Mouse (Mus musculus) hindbrain, embryonic 10.5 days (tissue): ENCODE data around the gene Il22ra1. TPM values are rescaled to one million over a fixed set of nuclear protein-coding genes. Genes with fewer than 3 reads are reported as not detected.
A peak's percentile ranks its signal among the peaks of the same experiment; 100 is the strongest.

ENCODE experiments used
- DNase-seq: peaks from one replicate; pipeline ENCODE4 v3.0.0-alpha.2; 2017; ENCODE audit warnings: low spot score
- H3K27ac ChIP-seq: fragments of 300-500 bp; sonication (generic); 2 replicates; pipeline ENCODE4 v1.5.1; 2016; ENCODE audit warnings: mild to moderate bottlenecking, moderate library complexity
- H3K27me3 ChIP-seq: fragments of 300-500 bp; sonication (generic); 2 replicates; pipeline ENCODE4 v1.6.1; 2016; ENCODE audit warnings: mild to moderate bottlenecking; ENCODE audit not compliant: poor library complexity, insufficient read depth, severe bottlenecking
- H3K36me3 ChIP-seq: fragments of 300-500 bp; sonication (generic); 2 replicates; pipeline ENCODE4 v1.6.1; 2016; ENCODE audit warnings: mild to moderate bottlenecking, moderate library complexity
- H3K4me1 ChIP-seq: fragments of 300-500 bp; sonication (generic); replicated peaks from 2 replicates; pipeline ENCODE4 v1.6.1; 2016; ENCODE audit warnings: mild to moderate bottlenecking
- H3K4me3 ChIP-seq: fragments of 300-500 bp; sonication (generic); 2 replicates; pipeline ENCODE4 v1.5.1; 2016; ENCODE audit warnings: mild to moderate bottlenecking, moderate library complexity
- H3K9me3 ChIP-seq: fragments of 300-500 bp; sonication (generic); 2 replicates; pipeline ENCODE4 v1.6.1; 2016; ENCODE audit warnings: mild to moderate bottlenecking, moderate library complexity
- WGBS: fragments of 180-500 bp; shearing (Covaris S2); methylation state at CpG from one replicate; pipeline ENCODE4 v1.1.7; 2016; 5-methylcytosine and 5-hydroxymethylcytosine counted together
- polyA plus RNA-seq: library from polyadenylated mRNA; unstranded; fragments of >200 nt; fragmentation: Nextera tagmentation; extraction: Ambion mirVana; gene quantifications from 2 replicates; pipeline ENCODE4 v1.2.1, GENCODE M21; 2016

Gene Il22ra1
- polyA plus RNA-seq, 1 experiment from 2014 or later = not detected

GRCm38 (mm10) chr4:135739148-135739547 is 11.2 kb downstream of the Il22ra1 start:
- H3K27me3 ChIP-seq = no peaks in the 10 kb centered on the region
- 77% methylated on average over 7 of the region's 7 CpGs for WGBS
- H3K4me1 ChIP-seq = peaks cover 20% of the 10 kb centered on the region
- H3K9me3 ChIP-seq = peaks cover 11% of the 10 kb centered on the region; the same call in 1 of the 2 replicates
- DNase-seq = no peak
- no peak overlapping the region for H3K27ac ChIP-seq
- no peak overlapping the region for H3K4me3 ChIP-seq
- H3K36me3 ChIP-seq = no peaks in the 10 kb centered on the region

DNA sequence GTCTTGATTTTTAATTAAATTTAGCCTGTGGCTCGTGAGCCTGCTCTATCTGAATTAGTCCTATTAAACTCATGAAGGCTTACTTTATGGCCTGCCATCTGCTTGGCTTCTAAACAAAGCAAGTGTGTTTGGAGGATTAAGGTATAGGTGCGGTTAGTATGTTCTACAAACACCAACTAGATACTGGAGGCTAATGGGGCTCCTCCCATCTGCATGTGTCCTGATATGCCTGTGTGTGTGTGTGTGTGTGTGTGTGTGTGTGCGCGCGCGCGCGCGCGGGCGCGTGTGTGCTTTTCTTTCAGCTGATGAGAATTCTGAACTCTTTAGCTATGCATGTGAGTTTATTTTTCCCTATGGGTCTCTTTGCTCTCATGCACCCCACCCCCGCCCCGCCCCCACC is 11.7 kb downstream of the Il22ra1 start:
- Histone ChIP-seq H3K27me3 (no peaks in the 10 kb centered on the region), H3K27ac (no peak overlapping the region), H3K36me3 (no peaks in the 10 kb centered on the region), H3K4me3 (no peak overlapping the region), H3K9me3 (0 out of 2 replicates have a peak, but pooled peaks cover 6% of the 10 kb centered on the region), H3K4me1 (peaks cover 25% of the 10 kb centered on the region)
- DNase-seq = no peak
- WGBS = 94% methylated on average over 14 of the region's 14 CpGs

DNA sequence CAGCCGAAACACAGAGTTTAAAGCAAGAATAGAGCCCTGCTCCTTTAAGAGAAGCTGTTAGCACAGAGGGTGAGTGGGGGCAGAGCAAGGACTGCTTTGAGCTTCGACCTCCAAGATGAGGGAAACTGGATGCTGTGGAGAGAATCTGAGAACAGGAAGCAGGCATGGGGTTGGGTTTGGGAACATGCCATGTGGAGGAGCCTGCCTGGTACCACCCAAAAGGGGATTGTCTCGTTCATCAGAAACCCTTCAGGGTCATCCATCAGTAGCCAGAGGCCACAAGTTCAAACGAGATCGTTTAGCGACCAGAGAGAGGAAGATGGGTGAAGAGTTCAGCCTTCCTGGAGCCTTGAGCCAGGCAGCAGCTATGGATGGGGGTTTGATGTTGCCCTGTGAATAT is 15.5 kb downstream of the Il22ra1 start:
- no peaks in the 10 kb centered on the region for H3K36me3 ChIP-seq
- H3K4me1 ChIP-seq = peaks cover 48% of the 10 kb centered on the region
- WGBS = 54% methylated on average over 6 of the region's 6 CpGs

DNA sequence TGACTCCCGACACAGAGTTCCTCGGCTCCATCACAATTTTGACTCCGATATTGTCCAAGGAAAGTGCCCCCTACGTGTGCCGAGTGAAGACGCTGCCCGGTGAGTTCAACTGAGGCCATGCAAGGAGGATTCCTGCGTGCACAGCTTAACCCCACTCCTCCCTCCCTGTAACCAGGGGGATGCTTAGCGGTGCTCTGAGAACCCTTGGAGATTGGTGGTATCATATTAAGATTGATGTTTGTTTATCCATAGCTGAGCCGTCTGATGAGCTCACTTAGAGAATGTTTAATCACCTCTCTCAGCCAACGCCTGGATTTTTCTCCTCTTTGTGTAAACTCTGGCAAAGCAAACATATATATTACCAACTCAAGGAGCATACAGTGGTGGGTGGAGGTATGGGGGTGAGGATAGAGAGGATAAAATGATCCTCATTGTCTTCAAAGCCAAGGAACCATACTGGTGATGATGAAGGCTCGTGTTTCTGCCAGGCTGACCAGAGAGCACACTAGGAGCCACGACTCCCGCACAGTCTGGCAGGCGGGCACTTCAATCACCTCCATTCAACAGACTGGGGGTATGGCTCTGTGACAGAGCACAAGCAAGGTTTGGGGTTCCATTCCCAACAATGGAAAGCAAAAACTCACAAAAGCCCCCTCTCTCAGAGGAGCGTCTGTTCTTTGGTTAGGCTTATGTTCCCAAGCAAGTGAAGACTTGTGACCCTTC is 16.9 kb downstream of the Il22ra1 start:
- Histone ChIP-seq H3K27me3 (no peaks in the 10 kb centered on the region), H3K9me3 (no peaks in the 10 kb centered on the region), H3K4me1 (peaks cover 39% of the 10 kb centered on the region), H3K36me3 (no peaks in the 10 kb centered on the region), H3K4me3 (no peak overlapping the region), H3K27ac (no peak overlapping the region)
- no peak for DNase-seq
- WGBS = 72% methylated on average over 16 of the region's 16 CpGs

More for the DNA sequence above, 15.5 kb downstream of the Il22ra1 start:
- no peaks in the 10 kb centered on the region for H3K9me3 ChIP-seq
- DNase-seq = no peak
- H3K27me3 ChIP-seq = no peaks in the 10 kb centered on the region
- H3K27ac ChIP-seq = no peak overlapping the region
- no peak overlapping the region for H3K4me3 ChIP-seq

- no peaks in the 10 kb centered on the region for H3K9me3 ChIP-seq
- no peak overlapping the region for H3K27ac ChIP-seq
- no peak for DNase-seq
- H3K36me3 ChIP-seq = no peaks in the 10 kb centered on the region
- H3K4me1 ChIP-seq = peaks cover 39% of the 10 kb centered on the region
- H3K4me3 ChIP-seq = no peak overlapping the region
- H3K27me3 ChIP-seq = no peaks in the 10 kb centered on the region
- WGBS = 80% methylated on average over 10 of the region's 10 CpGs
Observed at GRCm38 (mm10) chr4:135745613-135746012, 17.6 kb downstream of the Il22ra1 start.

DNA sequence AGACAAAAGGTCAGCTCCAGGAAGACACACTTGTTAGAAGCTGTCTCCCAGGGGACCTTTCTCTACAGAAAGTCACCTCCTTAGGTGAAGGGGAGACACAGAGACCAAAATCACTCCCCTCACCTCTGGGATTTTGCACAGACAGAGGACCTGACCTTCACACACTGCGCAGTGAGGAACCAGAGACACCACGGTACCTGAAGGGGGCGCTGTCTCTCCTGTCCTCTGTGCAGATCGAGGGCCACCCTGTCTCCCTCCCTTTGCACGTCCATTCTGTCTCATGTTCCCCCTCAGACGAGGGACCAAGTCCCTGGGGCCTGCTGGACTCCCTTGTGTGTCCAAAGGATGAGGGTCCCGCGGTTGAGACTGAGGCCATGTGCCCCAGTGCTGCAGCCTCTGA is 22.9 kb downstream of the Il22ra1 start:
- no peak overlapping the region for H3K27ac ChIP-seq
- WGBS = 81% methylated on average over 8 of the region's 8 CpGs
- H3K36me3 ChIP-seq = no peaks in the 10 kb centered on the region
- H3K27me3 ChIP-seq = no peaks in the 10 kb centered on the region
- peaks cover 10% of the 10 kb centered on the region for H3K9me3 ChIP-seq
- DNase-seq = no peak
- H3K4me1 ChIP-seq = peaks cover 14% of the 10 kb centered on the region
- no peak overlapping the region for H3K4me3 ChIP-seq

DNA sequence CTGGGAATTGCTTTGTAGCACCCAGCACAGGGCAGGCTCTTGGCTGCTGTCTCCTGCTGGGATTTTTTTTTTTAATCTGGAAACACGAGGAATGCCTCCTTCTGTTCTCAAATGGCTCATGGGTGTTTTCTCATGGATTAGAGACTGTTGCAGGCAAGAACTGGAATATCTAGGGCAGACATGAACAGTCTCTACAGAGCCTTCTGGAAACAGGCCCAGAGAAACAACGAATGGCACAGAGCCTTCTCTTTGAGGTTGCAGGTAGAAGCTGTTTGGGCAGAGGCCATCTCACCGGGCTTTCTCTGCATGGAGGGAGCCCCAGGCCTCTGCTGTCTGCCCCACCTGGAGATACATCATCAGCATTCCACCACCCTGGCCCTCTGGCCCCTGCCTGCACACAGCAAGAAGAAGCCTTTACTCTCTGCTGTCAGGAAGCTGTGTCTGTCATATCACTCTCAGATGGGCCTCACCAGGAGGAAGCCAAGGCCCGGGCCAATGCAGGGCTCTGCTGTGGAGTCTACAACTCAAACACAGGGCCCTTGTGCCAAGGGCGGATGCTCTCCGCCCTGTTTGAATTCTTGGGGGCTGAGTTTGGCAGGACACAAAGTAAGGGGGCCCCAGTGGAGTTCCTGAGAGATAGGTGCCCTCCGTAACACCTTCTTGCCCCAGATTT is 24.3 kb downstream of the Il22ra1 start:
- Histone ChIP-seq H3K9me3 (peaks cover 10% of the 10 kb centered on the region), H3K4me1 (0 out of 2 replicates have a peak, but pooled peaks cover 3% of the 10 kb centered on the region), H3K27ac (no peak overlapping the region), H3K4me3 (no peak overlapping the region), H3K36me3 (no peaks in the 10 kb centered on the region), H3K27me3 (no peaks in the 10 kb centered on the region)
- DNase-seq = no peak
- WGBS = 84% methylated on average over 7 of the region's 7 CpGs

DNA sequence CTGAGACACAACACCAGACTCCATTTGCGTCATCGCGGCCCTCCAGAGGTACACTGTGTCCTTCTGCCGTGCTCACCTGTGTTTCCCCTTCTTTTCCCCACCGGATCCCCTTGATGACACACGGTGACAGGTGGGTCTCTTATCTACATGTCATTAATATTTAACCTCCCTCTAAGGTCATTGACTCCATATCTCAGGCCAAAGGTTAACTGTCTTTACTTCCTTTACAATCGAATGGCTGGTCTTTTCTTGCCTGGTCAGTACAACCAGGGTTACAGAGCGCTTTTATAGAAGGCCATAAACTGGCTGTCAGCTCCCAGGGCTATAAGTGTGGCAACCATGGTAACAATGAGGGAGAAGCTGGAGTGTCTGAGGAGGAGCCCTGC is 24.8 kb downstream of the Il22ra1 start:
- DNase-seq = no peak
- Histone ChIP-seq H3K36me3 (no peaks in the 10 kb centered on the region), H3K27me3 (no peaks in the 10 kb centered on the region), H3K9me3 (peaks cover 10% of the 10 kb centered on the region), H3K4me3 (no peak overlapping the region), H3K27ac (no peak overlapping the region), H3K4me1 (0 out of 2 replicates have a peak, but pooled peaks cover 3% of the 10 kb centered on the region)
- WGBS = 91% methylated on average over 8 of the region's 8 CpGs

DNA sequence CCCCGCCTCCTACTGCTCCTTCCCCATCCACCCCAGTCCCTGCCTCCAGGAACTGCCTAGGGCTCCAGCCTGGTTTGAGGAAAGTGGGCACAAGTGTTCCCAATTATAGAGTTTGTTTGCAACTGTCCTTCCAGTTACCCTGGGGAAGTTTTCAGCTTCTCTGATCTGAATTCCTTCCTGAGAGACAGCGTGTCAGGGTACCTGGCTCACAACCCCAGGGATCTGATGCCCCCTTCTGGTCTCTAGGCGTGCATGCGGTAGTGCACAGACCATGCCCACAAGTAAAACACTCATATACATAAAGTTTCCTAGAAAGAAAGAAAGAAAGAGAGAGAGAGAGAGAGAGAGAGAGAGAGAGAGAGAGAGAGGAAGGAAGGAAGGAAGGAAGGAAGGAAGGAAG is 30.4 kb downstream of the Il22ra1 start:
- H3K27me3 ChIP-seq = peaks cover 10% of the 10 kb centered on the region; the same call in 1 of the 2 replicates
- H3K4me3 ChIP-seq = no peak overlapping the region
- no peaks in the 10 kb centered on the region for H3K36me3 ChIP-seq
- 31% methylated on average over 4 of the region's 4 CpGs for WGBS
- H3K9me3 ChIP-seq = peaks cover 10% of the 10 kb centered on the region
- no peak overlapping the region for H3K27ac ChIP-seq
- DNase-seq = no peak
- H3K4me1 ChIP-seq = peaks cover 34% of the 10 kb centered on the region

GRCm38 (mm10) chr4:135758825-135759224 is 30.9 kb downstream of the Il22ra1 start:
- no peak overlapping the region for H3K4me3 ChIP-seq
- H3K4me1 ChIP-seq = peaks cover 36% of the 10 kb centered on the region
- H3K9me3 ChIP-seq = peaks cover 9% of the 10 kb centered on the region
- WGBS = 44% methylated on average over 6 of the region's 6 CpGs
- DNase-seq = no peak
- peaks cover 10% of the 10 kb centered on the region; the same call in 1 of the 2 replicates for H3K27me3 ChIP-seq
- no peak overlapping the region for H3K27ac ChIP-seq
- H3K36me3 ChIP-seq = no peaks in the 10 kb centered on the region

DNA sequence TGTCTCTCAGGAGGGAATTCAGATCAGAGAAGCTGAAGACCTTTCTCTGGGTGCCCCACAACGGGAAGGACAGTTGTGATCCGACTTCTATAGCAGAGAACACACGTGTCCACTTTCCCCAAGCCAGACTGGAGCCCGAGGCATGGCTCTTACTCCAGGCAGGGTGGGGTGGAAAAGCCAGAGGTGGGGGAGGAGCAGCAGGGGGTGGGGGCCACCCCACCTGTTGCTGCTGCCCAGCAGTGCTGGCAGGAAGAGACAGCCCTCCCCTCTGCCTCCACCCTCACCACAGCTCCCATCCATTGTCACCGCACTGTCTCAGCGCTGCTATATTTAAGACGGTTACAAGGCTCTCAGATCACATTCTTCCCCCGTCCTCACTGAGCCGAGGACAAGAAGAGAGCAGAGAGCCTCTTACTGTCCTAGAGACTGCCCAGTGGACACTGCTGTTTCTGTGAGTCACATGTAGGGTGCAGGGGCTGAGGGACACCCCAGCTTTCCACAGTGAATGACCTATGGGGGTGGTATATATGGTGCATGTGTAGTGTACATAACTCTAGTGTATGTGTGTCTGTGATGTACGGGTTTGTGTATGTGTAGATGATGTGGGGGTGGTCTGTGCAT is 31.5 kb downstream of the Il22ra1 start, which contains the start of gene Myom3:
Gene Myom3, plus strand, starts transcription at position 360 of the 621 bp plus-strand sequence.
- peaks cover 36% of the 10 kb centered on the region for H3K4me1 ChIP-seq
- peaks cover 10% of the 10 kb centered on the region; the same call in 1 of the 2 replicates for H3K27me3 ChIP-seq
- H3K4me3 ChIP-seq = no peak within 1 kb of the TSS
- no peaks in the 10 kb centered on the region for H3K36me3 ChIP-seq
- WGBS = 62% methylated on average over 10 of the region's 10 CpGs
- H3K9me3 ChIP-seq = peaks cover 3% of the 10 kb centered on the region; the same call in 1 of the 2 replicates
- no peak within 1 kb of the TSS for H3K27ac ChIP-seq
- no peak for DNase-seq

DNA sequence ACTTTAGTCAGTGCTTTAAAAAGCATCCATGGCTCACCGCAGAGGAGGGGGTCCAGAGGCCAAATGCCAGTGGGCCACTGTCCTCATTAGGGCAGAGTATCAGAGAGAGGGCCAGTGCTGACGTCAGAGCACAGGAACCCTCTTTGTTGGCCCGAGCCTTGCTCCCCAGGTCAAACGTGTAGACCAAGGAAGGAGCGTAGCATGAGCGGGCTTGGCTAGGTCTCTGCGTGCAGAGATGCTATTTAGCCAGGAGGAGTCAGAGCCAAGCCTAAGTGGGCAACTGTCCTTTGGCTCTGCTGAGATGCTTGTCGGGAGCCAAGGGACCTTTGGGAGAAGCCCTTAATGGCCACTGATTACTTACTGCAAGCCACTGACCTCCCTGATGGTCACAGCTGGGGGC is 33.1 kb downstream of the Il22ra1 start:
- no peaks in the 10 kb centered on the region for H3K36me3 ChIP-seq
- H3K27me3 ChIP-seq = peaks cover 10% of the 10 kb centered on the region; the same call in 1 of the 2 replicates
- H3K4me3 ChIP-seq = no peak overlapping the region
- WGBS = 73% methylated on average over 8 of the region's 8 CpGs
- no peak overlapping the region for H3K27ac ChIP-seq
- no peaks in the 10 kb centered on the region for H3K9me3 ChIP-seq
- DNase-seq = no peak
- peaks cover 39% of the 10 kb centered on the region for H3K4me1 ChIP-seq

GRCm38 (mm10) chr4:135761569-135761968 is 33.6 kb downstream of the Il22ra1 start:
- no peak for DNase-seq
- H3K27me3 ChIP-seq = peaks cover 10% of the 10 kb centered on the region; the same call in 1 of the 2 replicates
- no peaks in the 10 kb centered on the region for H3K9me3 ChIP-seq
- peaks cover 39% of the 10 kb centered on the region for H3K4me1 ChIP-seq
- H3K4me3 ChIP-seq = no peak overlapping the region
- H3K27ac ChIP-seq = 0 out of 2 replicates have a peak overlapping the region, but pooled peaks have one; percentile 36
- WGBS = 86% methylated on average over 7 of the region's 7 CpGs
- no peaks in the 10 kb centered on the region for H3K36me3 ChIP-seq
